Mouse (Mus musculus) skeletal muscle tissue, postnatal 0 days (tissue): ENCODE data around the gene Zfp839. TPM values are rescaled to one million over a fixed set of nuclear protein-coding genes. Genes with fewer than 3 reads are reported as not detected.

Experiments
- polyA plus RNA-seq: library from polyadenylated mRNA; unstranded; fragments of >200 nt; fragmentation: Nextera tagmentation; extraction: Ambion mirVana; gene quantifications from 2 replicates; pipeline ENCODE4 v1.2.1, GENCODE M21; 2015

Zfp839 gene
- 2.7 and 3.8 TPM in 2 replicates for polyA plus RNA-seq

DNA sequence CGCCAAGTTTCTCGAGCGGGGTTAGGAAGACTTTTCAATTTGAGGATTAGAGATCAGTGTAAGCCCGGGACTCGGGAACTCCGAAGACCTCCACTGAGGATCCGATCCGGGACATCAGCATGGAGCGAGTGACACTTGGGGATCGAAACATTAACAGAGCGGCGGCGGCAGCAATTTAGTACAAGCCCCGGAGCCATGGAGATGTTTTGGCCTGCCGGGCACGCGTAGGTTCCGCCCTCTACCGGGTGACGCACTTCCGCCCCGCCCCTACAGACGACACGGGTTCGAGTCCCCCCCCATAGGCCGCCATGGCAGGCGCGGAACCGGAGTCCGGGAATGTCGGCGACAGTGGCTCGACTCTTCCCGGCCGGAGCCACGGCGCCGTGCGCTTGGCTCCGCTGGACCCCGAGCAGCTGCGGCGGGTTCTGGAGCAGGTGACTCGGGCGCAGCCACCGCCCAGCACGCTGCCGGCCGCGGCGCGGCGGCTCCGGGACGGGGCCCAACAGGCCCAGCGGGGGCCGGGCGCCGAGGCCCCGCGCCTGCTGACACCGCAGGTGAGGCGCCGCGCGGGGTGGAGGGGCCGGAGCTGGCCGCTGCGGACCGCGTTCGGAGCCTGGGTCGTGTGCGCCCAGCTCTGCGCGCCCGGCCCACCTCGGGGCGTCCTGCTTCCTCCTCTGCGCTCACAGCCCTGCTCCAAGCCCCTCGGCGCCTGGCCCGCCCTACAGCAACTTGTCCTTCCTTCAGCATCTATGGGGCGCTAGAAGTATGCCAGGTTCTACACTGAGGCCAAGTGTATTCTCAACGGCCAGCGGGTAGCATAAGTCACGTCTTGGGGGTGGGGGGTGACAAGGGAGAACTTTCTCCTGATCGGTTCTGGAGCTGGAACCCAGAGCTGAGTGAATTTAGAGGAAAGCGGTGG lies at the start of gene Zfp839:
Gene Zfp839 (plus strand): TSS at position 244 of the 919 bp plus-strand sequence.

DNA sequence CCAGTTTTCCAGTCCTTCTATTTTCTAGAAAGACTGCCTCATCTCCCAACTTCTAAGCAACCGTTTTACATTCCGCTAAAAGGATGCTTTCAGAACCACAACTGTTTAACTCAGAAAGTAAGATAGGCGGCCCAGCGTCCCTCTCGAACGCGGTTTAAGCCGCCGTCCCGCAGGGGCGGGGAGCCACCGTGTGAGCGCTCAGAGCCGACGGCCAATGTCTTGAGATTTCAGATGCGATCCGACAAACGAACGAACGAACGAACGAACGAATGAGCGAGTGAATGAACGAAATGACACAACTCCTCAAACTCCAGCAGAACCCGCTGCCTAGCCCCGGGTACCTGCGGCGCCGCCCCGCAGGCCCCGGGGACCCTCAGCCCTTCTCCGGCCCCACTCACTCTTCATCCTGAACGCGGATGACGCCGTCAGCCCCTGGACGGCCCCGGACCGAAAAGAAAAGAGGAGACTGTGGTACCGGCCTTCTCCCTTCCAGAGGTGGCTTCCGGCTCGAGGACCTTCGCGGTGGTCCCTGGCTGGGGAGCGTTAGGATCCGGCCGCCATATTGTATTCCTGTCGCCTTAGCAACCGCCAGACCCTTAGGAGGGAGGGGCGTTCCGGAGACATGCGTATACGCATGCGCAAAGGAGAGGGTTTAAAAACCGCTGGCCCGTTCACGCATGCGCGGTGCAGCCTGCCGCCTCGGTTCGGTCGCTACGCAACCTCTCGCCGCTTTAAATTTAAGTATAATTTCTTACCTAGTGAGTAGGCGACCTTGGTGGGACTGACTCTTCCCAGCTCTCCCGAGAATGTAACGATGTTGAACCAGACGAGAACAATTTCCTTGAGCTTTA lies 9.5 kb upstream of the Zfp839 start, which contains the start of gene Mok:
Gene Mok (minus strand): TSS at position 592 of the 851 bp plus-strand sequence.

DNA sequence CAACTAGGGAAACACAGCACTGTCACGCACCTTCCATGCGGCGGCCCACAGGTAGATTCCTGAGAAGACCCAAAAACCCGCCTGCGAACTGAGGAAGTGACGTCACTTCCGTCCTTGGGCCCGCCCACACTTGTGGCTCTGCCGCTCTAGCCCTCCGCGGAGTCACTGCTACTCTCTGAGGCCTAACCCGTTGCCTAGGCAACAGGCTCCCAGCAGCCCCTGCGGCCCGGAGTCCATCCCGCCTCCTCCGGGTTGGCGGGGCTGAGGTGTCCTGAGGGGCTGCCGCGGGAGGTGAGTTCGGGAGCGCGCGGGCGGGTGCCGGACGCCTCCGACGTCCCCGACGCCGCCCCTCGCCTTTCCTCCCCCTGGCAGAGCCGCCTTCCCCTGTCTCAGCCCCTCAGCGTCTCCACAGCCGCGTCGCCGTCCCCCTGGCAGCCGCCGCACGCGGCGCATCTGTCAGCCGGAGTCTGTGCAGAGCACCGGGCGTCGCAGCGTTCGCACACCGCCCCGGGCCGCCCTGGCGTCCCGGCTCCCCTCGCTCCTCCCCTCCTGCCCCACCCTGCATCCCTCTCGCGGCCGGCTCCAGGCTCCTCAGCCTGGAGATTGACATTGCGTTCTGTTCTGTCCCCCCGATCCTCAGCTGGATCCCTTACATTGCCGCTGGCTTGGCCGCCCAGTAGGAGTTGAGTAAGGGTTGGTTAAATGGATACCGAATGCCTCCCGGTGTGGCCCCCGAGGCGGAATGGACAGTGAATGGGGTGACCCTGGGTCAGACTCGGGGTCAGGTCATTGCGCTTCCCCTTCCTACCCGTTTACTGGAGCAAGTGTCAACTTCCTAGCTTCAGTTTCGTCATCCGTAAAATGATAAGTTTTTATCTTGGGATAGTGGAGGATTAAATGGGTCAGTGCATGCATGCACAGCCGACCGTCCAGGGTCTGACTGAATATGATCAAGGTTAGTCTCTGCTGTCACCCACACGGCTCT lies 39.3 kb downstream of the Zfp839 start, which contains the start of the genes Cinp and Tecpr2:
Gene Cinp (minus strand): TSS at position 110 of the 985 bp plus-strand sequence.
Gene Tecpr2 (plus strand): TSS at position 229 of the 985 bp plus-strand sequence.

Other genes with a start within 250 kb of the Zfp839 start
- gene Dync1h1, start 248.8 kb upstream of the Zfp839 start, polyA plus RNA-seq, result 22.0 and 23.9 TPM in 2 replicates
- gene 1700001K19Rik, start 167.6 kb upstream of the Zfp839 start, polyA plus RNA-seq, result not detected in 2 replicates
- 179 TPM in 2 replicates for gene Hsp90aa1, start 147.5 kb upstream of the Zfp839 start, polyA plus RNA-seq
- 7.6 and 10.1 TPM in 2 replicates for gene Wdr20, start 112.3 kb upstream of the Zfp839 start, polyA plus RNA-seq
- gene Mok, start 9.3 kb upstream of the Zfp839 start, polyA plus RNA-seq, result 0.60 and 0.79 TPM in 2 replicates
- 40.9 and 41.2 TPM in 2 replicates for gene Cinp, start 38.9 kb downstream of the Zfp839 start, polyA plus RNA-seq
- gene Tecpr2, start 39.0 kb downstream of the Zfp839 start, polyA plus RNA-seq, result 1.0 TPM in 2 replicates
- gene Ankrd9, start 128.8 kb downstream of the Zfp839 start, polyA plus RNA-seq, result 50.2 and 59.2 TPM in 2 replicates
- 5.7 and 6.4 TPM in 2 replicates for gene Rcor1, start 189.1 kb downstream of the Zfp839 start, polyA plus RNA-seq